Mouse (Mus musculus): ENCODE measurements around the gene Rbbp6.

Rbbp6 gene

GRCm38 (mm10) chr7:122965386-122965785 is at the start of gene Rbbp6:
TSS of gene Rbbp6 (plus strand) at chr7:122965686.
- in situ Hi-C loops (cut with MboI, MseI): no loop called here

GRCm38 (mm10) chr7:122919728-122920582 is 45.5 kb upstream of the Rbbp6 start:
- in situ Hi-C loops (cut with MboI, MseI): loop anchor here (5.0 to 10.0 kb wide), 4 partner anchors 38 to 523 kb away; no protein-coding TSS in a partner anchor

DNA sequence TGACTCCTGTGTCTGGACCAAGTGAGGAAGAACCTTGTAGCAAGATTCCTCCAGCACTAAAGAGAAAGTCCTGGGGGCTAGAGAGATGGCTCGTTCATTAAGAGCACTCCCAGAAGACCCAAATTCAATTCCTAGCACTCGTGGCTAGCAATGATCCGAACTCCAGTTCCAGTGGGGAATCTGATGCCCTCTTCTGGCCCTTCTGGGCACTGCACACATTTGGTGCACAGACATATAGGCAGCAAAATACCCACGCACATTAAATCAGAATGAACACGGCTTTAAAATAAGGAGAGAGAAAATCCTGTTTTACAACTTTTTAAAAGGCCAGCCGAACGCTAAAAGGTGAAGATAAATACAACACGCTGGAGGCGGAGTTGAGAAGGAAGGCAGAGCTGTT is 43.9 kb upstream of the Rbbp6 start:
- in situ Hi-C loops (cut with MboI, MseI): loop anchor here (5.0 to 10.0 kb wide), 4 partner anchors 39 to 524 kb away; no protein-coding TSS in a partner anchor

DNA sequence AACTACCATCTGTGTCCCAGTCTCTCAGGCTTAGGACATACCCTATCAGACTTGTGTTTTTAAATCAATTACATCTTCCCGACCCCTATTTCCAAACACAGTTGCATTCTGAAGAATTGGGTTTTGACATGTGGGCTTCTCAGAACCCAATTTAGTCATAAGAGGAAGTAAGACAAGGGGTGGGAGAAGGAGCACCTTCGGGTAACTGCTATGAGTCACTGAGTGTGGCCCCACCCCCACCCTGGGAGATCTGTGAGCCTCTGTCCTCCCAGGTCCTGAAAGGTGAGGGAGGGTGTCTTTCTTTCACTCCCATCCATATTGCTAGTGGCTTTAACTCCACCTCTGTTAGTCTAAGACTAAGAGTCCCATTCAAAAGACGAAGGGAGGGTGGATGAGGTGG is 41.2 kb upstream of the Rbbp6 start:
- in situ Hi-C loops (cut with MboI, MseI): loop anchor here (5.0 to 10.0 kb wide), 4 partner anchors 42 to 527 kb away; no protein-coding TSS in a partner anchor

DNA sequence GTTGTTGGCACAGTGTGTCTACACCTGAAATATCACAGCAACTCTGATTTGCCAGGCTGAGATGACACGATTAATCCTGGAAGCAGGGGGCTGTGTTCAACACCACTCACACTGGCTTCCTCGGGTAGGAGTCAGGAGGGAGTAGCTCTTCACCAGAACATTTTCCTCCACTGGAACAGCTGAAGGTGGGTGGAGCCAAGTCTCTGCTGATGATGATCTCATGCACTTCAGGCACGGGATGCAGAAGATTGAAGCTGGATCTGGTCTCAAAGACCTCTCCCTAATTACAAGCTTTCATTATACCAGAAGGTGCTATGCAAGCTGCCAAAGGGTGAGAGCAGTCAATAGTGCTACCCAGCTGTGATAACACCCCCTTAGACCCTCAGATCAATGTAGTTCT is 35.0 kb upstream of the Rbbp6 start:
- in situ Hi-C loops (cut with MboI, MseI): loop anchor here (25.0 kb wide), 1 partner anchor 1218 kb away; the partner anchor contains the start of gene Usp31

DNA sequence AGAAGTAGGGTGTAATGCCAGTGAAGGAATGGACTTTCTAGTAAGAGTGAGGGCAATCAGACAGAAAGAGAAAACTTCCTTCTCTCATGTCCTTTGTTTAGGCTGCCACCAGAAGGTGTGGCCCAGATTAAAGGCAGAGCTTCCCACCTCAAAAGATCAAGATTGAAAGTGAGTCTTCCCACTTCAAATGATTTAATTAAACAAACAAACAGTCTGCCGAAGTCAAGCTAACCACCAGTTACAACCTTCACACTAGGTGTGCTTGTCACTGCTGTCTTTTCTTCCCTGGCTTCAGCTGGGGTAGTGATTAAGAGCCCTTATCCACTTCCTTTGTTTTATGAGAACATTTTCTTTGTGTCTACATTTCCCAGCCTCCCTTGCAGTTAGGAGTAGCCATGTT is 33.3 kb upstream of the Rbbp6 start:
- in situ Hi-C loops (cut with MboI, MseI): loop anchor here (25.0 kb wide), 1 partner anchor 1220 kb away; the partner anchor contains the start of gene Usp31

DNA sequence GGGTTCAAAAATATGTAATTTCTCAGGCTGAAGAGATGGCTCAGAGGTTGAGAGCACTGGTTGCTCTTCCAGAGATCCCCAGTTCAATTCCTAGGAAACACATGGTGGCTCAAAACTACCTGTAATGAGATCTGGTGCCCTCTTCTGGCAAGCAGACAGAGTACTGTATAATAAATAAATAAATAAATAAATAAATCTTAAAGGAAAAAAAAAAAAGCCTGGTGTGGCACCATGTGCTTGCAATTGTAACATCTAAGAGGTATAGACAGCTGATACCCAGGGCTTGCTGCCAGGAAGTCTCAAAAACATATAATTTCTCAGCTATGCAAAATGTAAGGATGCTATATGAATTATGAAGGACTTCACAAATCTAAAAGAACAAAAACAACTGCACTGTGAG is 28.9 kb upstream of the Rbbp6 start:
- in situ Hi-C loops (cut with MboI, MseI): loop anchor here (25.0 kb wide), 1 partner anchor 1224 kb away; the partner anchor contains the start of gene Usp31

- in situ Hi-C loops (cut with MboI, MseI): loop anchor here (25.0 kb wide), 1 partner anchor 1226 kb away; the partner anchor contains the start of gene Usp31
Measured at GRCm38 (mm10) chr7:122938197-122938596, 27.3 kb upstream of the Rbbp6 start.

DNA sequence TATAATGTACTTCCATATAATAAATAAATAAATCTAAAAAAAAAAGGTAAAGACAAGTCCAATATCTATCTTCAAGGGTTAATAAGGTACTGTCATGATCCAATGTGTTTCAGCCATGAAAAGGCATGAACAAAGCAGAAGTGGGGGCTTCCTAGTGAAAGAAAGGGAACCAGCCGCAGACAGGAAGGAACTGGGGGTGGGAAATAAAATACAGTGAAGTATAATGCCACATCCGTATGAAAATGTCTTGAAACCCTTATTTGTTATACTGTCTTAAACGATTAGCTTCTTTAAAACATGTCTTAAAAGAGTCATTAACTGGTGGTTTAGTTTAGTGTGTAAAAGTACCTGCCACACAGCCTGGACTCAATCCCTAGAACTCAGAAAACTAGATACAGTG is 26.3 kb upstream of the Rbbp6 start:
- in situ Hi-C loops (cut with MboI, MseI): loop anchor here (25.0 kb wide), 1 partner anchor 1227 kb away; the partner anchor contains the start of gene Usp31

DNA sequence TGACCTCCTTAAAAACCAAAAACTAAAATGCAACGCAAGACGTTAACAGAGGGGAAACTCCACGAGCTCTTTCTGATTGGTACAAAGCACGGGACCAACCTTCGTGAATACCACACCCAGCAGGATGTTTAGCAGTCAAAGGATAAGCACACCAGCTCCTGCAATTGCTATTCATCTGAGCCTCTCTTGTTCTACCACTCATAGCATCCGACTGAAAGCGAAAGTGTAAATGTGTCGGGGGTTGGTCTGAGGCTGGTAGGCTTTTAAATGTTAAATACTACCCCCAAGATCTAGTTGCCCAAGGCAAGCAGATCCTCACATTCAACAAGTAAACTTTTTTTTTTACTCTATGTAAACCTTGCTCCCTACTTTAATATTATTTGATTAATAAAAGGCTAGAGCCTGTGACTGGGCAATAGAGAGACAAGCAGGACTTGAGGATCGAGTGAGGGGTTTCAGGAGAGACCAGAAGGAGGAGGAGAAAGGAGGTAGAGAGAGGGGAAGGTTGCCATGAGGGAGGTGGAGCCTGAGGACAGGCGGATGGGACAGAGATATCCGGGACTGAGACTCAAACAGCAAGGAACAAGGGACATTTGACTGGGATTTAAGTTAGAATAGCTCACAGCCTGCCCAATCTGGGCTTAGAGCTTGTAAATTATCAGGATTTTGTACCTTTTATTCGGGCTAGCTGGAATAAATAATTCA is 25.0 kb upstream of the Rbbp6 start:
- in situ Hi-C loops (cut with MboI, MseI): loop anchor here (25.0 kb wide), 1 partner anchor 1228 kb away; the partner anchor contains the start of gene Usp31

- in situ Hi-C loops (cut with MboI, MseI): loop anchor here (25.0 kb wide), 1 partner anchor 1230 kb away; the partner anchor contains the start of gene Usp31
Measured at GRCm38 (mm10) chr7:122942111-122942510, 23.4 kb upstream of the Rbbp6 start.

GRCm38 (mm10) chr7:122945149-122945548 is 20.3 kb upstream of the Rbbp6 start:
- in situ Hi-C loops (cut with MboI, MseI): loop anchor here (25.0 kb wide), 1 partner anchor 1233 kb away; the partner anchor contains the start of gene Usp31

GRCm38 (mm10) chr7:122949268-122949667 is 16.2 kb upstream of the Rbbp6 start:
- in situ Hi-C loops (cut with MboI, MseI): loop anchor here (25.0 kb wide), 1 partner anchor 1237 kb away; the partner anchor contains the start of gene Usp31

DNA sequence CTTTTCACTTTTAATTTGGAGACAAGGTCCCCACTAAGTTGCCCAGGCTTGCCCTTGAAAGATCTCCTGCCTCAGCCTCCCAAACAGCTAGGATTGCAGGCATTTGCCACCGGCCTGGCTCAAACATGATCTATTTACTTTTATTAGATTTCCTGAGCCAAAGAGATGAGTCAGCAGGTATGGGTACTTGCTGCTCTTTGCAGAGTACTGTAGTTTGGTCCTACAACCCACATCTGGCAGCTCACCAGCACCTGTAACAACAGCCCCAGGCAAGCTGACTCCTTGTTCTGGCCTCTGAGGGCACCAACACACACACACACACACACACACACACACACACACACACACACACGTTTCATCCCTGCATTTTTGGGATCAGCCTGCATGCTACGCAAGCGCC is 14.0 kb upstream of the Rbbp6 start:
- in situ Hi-C loops (cut with MboI, MseI): no loop called here

- in situ Hi-C loops (cut with MboI, MseI): no loop called here
Measured at GRCm38 (mm10) chr7:122952066-122952465, 13.4 kb upstream of the Rbbp6 start.

GRCm38 (mm10) chr7:122954451-122955225 is 10.8 kb upstream of the Rbbp6 start:
- in situ Hi-C loops (cut with MboI, MseI): no loop called here

DNA sequence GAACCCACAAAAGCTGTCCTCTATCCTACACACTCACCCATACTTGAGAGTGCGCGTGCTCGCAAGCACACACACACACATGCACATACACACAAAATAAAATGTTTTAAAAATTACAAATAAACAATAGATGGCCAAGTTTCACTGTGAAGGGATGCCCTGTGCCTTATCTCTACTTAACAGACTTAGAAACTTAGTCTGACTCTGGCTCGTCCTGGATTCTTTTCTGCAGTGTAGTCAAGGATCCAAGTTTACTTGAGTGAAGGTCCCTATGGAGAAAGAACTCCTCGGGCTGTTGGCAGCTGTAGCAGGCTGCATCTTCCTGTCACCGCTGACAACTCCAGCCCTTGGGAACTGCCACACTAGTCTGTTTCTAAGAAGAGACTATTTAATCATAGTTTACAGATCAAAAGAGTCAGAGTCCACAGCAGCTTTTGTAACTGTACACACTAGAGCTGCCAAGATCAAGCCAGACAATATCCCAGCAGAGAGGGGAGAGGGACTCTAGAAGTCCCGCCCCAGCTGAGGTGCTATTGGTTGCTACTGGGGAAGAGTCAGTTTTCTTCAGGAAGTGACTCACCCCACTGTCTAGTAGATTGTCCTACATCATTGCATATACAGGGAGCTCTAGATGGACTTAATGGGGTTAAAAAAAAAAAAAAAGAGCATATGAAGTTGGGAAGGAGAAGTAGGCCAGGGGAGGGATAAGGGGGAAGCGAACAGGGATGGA is 10.1 kb upstream of the Rbbp6 start:
- in situ Hi-C loops (cut with MboI, MseI): no loop called here

- in situ Hi-C loops (cut with MboI, MseI): no loop called here
Measured at GRCm38 (mm10) chr7:122968751-122969150, 3.3 kb downstream of the Rbbp6 start.

GRCm38 (mm10) chr7:122969231-122970032 is 3.9 kb downstream of the Rbbp6 start:
- in situ Hi-C loops (cut with MboI, MseI): no loop called here
